Mouse (Mus musculus) bone marrow, adult 2 months (tissue): ENCODE results near the gene Cdh12.

Experiments
- CTCF ChIP-seq: fragments of 200-500 bp; IDR thresholded peaks from 2 replicates; pipeline ENCODE4 v1.5.1; 2011; ENCODE audit warnings: low read length, control low read depth; ENCODE audit not compliant: control insufficient read depth, insufficient read depth
- POLR2A ChIP-seq: fragments of 200-500 bp; IDR thresholded peaks from 2 replicates; pipeline ENCODE4 v1.6.1; 2011; ENCODE audit warnings: low read depth, mild to moderate bottlenecking, control low read depth, low read length, borderline replicate concordance; ENCODE audit not compliant: control insufficient read depth

- TF ChIP-seq CTCF: no peak
- no peak for TF ChIP-seq POLR2A
Measured at GRCm38 (mm10) chr15:20660221-20660620, 211.2 kb downstream of the Cdh12 start.
